Mouse (Mus musculus): ENCODE results near the gene Ptpa.
"Not testable (repeated sequence)": the region's sequence is repeated elsewhere in the genome, so short reads cannot be mapped to it uniquely, and the experiment has no call there.

The Ptpa gene

GRCm38 (mm10) chr2:30402351-30402826 is 13.4 kb upstream of the Ptpa start:
- no peak for DNase-seq (ENCODE audit: low spot score in 2 of 2)

- DNase-seq (ENCODE audit: low spot score in 2 of 2) = no peak
Observed at GRCm38 (mm10) chr2:30402843-30403242, 13.0 kb upstream of the Ptpa start.

GRCm38 (mm10) chr2:30403870-30404269 is 12.0 kb upstream of the Ptpa start:
- no peak for DNase-seq (ENCODE audit: low spot score in 2 of 2)

- DNase-seq (ENCODE audit: low spot score in 2 of 2) = no peak
Observed at GRCm38 (mm10) chr2:30407221-30407620, 8.6 kb upstream of the Ptpa start.

GRCm38 (mm10) chr2:30407778-30408177 is 8.1 kb upstream of the Ptpa start:
- DNase-seq (ENCODE audit: low spot score in 2 of 2) = no peak

- DNase-seq (ENCODE audit: low spot score in 2 of 2) = no peak
Observed at GRCm38 (mm10) chr2:30408452-30409100, 7.3 kb upstream of the Ptpa start.

- DNase-seq (ENCODE audit: low spot score in 2 of 2) = no peak
Observed at GRCm38 (mm10) chr2:30409454-30410176, 6.2 kb upstream of the Ptpa start.

- no peak for DNase-seq (ENCODE audit: low spot score in 2 of 2)
Observed at GRCm38 (mm10) chr2:30413038-30413973, 2.5 kb upstream of the Ptpa start.

GRCm38 (mm10) chr2:30414101-30414500 is 1.7 kb upstream of the Ptpa start:
- no peak for DNase-seq (ENCODE audit: low spot score in 2 of 2)

GRCm38 (mm10) chr2:30414681-30415080 is 1.2 kb upstream of the Ptpa start:
- no peak for DNase-seq (ENCODE audit: low spot score in 2 of 2)

- DNase-seq (ENCODE audit: low spot score in 2 of 2) = peak; percentile 73 to 82
Observed at GRCm38 (mm10) chr2:30415157-30415935, 493 bp upstream of the Ptpa start, which contains the start of gene Crat. Gene Crat (minus strand): TSS chr2:30415813.

GRCm38 (mm10) chr2:30416649-30416965 is 768 bp downstream of the Ptpa start:
- no peak for DNase-seq (ENCODE audit: low spot score in 2 of 2)

GRCm38 (mm10) chr2:30417154-30417553 is 1.3 kb downstream of the Ptpa start:
- DNase-seq (ENCODE audit: low spot score in 2 of 2) = not testable (repeated sequence)

GRCm38 (mm10) chr2:30417595-30418165 is 1.8 kb downstream of the Ptpa start:
- no peak for DNase-seq (ENCODE audit: low spot score in 2 of 2)

GRCm38 (mm10) chr2:30418259-30418658 is 2.4 kb downstream of the Ptpa start:
- no peak for DNase-seq (ENCODE audit: low spot score in 2 of 2)

- DNase-seq (ENCODE audit: low spot score in 2 of 2) = no peak
Observed at GRCm38 (mm10) chr2:30419112-30419511, 3.3 kb downstream of the Ptpa start.

- no peak for DNase-seq (ENCODE audit: low spot score in 2 of 2)
Observed at GRCm38 (mm10) chr2:30421432-30421831, 5.6 kb downstream of the Ptpa start.

GRCm38 (mm10) chr2:30429156-30429555 is 13.3 kb downstream of the Ptpa start:
- DNase-seq (ENCODE audit: low spot score in 2 of 2) = no peak

- DNase-seq (ENCODE audit: low spot score in 2 of 2) = peak in 1 of 2 experiments; percentile 72
Observed at GRCm38 (mm10) chr2:30435326-30436155, 19.7 kb downstream of the Ptpa start.

- DNase-seq (ENCODE audit: low spot score in 2 of 2) = no peak
Observed at GRCm38 (mm10) chr2:30436156-30436545, 20.3 kb downstream of the Ptpa start.

Measured in cerebellum, postnatal 4 days (tissue).